Mouse (Mus musculus) stomach, embryonic 15.5 days (tissue): ENCODE data around the gene Mat2a. TPM values are rescaled to one million over a fixed set of nuclear protein-coding genes. Genes with fewer than 3 reads are reported as not detected.
"Not testable (repeated sequence)": the region's sequence is repeated elsewhere in the genome, so short reads cannot be mapped to it uniquely, and the experiment has no call there.

Source experiments
- ATAC-seq: fragments of 200-750 bp; cut with Nextera tagmentation; 2 replicates; pipeline ENCODE4 v1.8.0; 2017; ENCODE audit warnings: low read depth, moderate number of reproducible peaks, moderate TSS enrichment; ENCODE audit not compliant: insufficient read depth, low FRiP score
- H3K27ac ChIP-seq: fragments of 300-500 bp; sonication (generic); 2 replicates; pipeline ENCODE4 v1.5.1; 2015; ENCODE audit warnings: mild to moderate bottlenecking, inconsistent platforms
- H3K27me3 ChIP-seq: fragments of 300-500 bp; sonication (generic); replicated peaks from 2 replicates; pipeline ENCODE4 v1.6.1; 2015; ENCODE audit warnings: inconsistent platforms
- H3K36me3 ChIP-seq: fragments of 300-500 bp; sonication (generic); 2 replicates; pipeline ENCODE4 v1.6.1; 2015; ENCODE audit warnings: inconsistent platforms
- H3K4me1 ChIP-seq: fragments of 300-500 bp; sonication (generic); 2 replicates; pipeline ENCODE4 v1.6.1; 2015; ENCODE audit warnings: inconsistent platforms
- H3K4me2 ChIP-seq: fragments of 300-500 bp; sonication (generic); 2 replicates; pipeline ENCODE4 v1.6.1; 2015; ENCODE audit warnings: mild to moderate bottlenecking, inconsistent platforms
- H3K4me3 ChIP-seq: fragments of 300-500 bp; sonication (generic); replicated peaks from 2 replicates; pipeline ENCODE4 v1.5.1; 2015; ENCODE audit warnings: inconsistent platforms
- H3K9ac ChIP-seq: fragments of 300-500 bp; sonication (generic); 2 replicates; pipeline ENCODE4 v1.6.1; 2015; ENCODE audit warnings: inconsistent platforms
- H3K9me3 ChIP-seq: fragments of 300-500 bp; sonication (generic); 2 replicates; pipeline ENCODE4 v1.6.1; 2016; ENCODE audit warnings: inconsistent platforms
- WGBS: fragments of 180-500 bp; shearing (Covaris S2); methylation state at CpG from one replicate; pipeline ENCODE4 v1.1.7; 2015; 5-methylcytosine and 5-hydroxymethylcytosine counted together
- polyA plus RNA-seq: library from polyadenylated mRNA; unstranded; fragments of >200 nt; fragmentation: Nextera tagmentation; extraction: Ambion mirVana; gene quantifications from 2 replicates; pipeline ENCODE4 v1.2.1, GENCODE M21; 2015

Gene Mat2a
- polyA plus RNA-seq, 1 experiment from 2014 or later: 284 TPM

GRCm38 (mm10) chr6:72453578-72453977 lies 14.2 kb upstream of the Mat2a start:
- Histone ChIP-seq H3K4me3 (no peak overlapping the region), H3K27me3 (no peaks in the 10 kb centered on the region), H3K27ac (no peak overlapping the region), H3K9me3 (no peaks in the 10 kb centered on the region), H3K9ac (no peak overlapping the region), H3K4me2 (no peak overlapping the region), H3K4me1 (peaks cover 12% of the 10 kb centered on the region; the same call in 1 of the 2 replicates), H3K36me3 (no peaks in the 10 kb centered on the region)
- ATAC-seq: no peak
- 83% methylated on average over 3 of the region's 3 CpGs for WGBS

GRCm38 (mm10) chr6:72452329-72452728 lies 13.0 kb upstream of the Mat2a start:
- H3K9me3 ChIP-seq: no peaks in the 10 kb centered on the region
- H3K4me2 ChIP-seq: no peak overlapping the region
- no peak overlapping the region for H3K9ac ChIP-seq
- no peak overlapping the region for H3K4me3 ChIP-seq
- WGBS: 69% methylated on average over 2 of the region's 2 CpGs
- no peak overlapping the region for H3K27ac ChIP-seq
- no peaks in the 10 kb centered on the region for H3K27me3 ChIP-seq
- peaks cover 12% of the 10 kb centered on the region; the same call in 1 of the 2 replicates for H3K4me1 ChIP-seq
- ATAC-seq: no peak
- H3K36me3 ChIP-seq: no peaks in the 10 kb centered on the region

GRCm38 (mm10) chr6:72451778-72452177 lies 12.4 kb upstream of the Mat2a start:
- H3K36me3 ChIP-seq, ATAC-seq, H3K4me2 ChIP-seq, H3K27me3 ChIP-seq, H3K9me3 ChIP-seq, H3K27ac ChIP-seq, H3K4me3 ChIP-seq, H3K9ac ChIP-seq: not testable (repeated sequence)
- H3K4me1 ChIP-seq: peaks cover 12% of the 10 kb centered on the region; the same call in 1 of the 2 replicates
- 73% methylated on average over 2 of the region's 2 CpGs for WGBS

- Histone ChIP-seq H3K36me3 (no peaks in the 10 kb centered on the region), H3K9me3 (no peaks in the 10 kb centered on the region), H3K4me3 (no peak overlapping the region), H3K4me1 (no peaks in the 10 kb centered on the region), H3K9ac (no peak overlapping the region), H3K27me3 (no peaks in the 10 kb centered on the region), H3K27ac (no peak overlapping the region), H3K4me2 (no peak overlapping the region)
- 84% methylated on average over 2 of the region's 2 CpGs for WGBS
- no peak for ATAC-seq
These were observed 8.1 kb upstream of the Mat2a start for GRCm38 (mm10) chr6:72447487-72447886.

- H3K27ac ChIP-seq: no peak overlapping the region
- H3K9ac ChIP-seq: no peak overlapping the region
- H3K4me2 ChIP-seq: no peak overlapping the region
- H3K36me3 ChIP-seq: no peaks in the 10 kb centered on the region
- ATAC-seq: no peak
- H3K4me3 ChIP-seq: no peak overlapping the region
- H3K27me3 ChIP-seq: no peaks in the 10 kb centered on the region
- no peaks in the 10 kb centered on the region for H3K9me3 ChIP-seq
- H3K4me1 ChIP-seq: peaks cover 7% of the 10 kb centered on the region
These were observed 5.7 kb upstream of the Mat2a start for GRCm38 (mm10) chr6:72445011-72445410.

- Histone ChIP-seq H3K27me3 (no peaks in the 10 kb centered on the region), H3K4me3 (no peak overlapping the region), H3K27ac (no peak overlapping the region), H3K36me3 (no peaks in the 10 kb centered on the region), H3K9me3 (no peaks in the 10 kb centered on the region), H3K9ac (no peak overlapping the region), H3K4me1 (peaks cover 10% of the 10 kb centered on the region), H3K4me2 (no peak overlapping the region)
- ATAC-seq: no peak
- WGBS: 84% methylated on average over 1 of the region's 1 CpGs
These were observed 3.7 kb upstream of the Mat2a start for GRCm38 (mm10) chr6:72442921-72443604.

- no peak for ATAC-seq
- WGBS: 10% methylated on average over 17 of the region's 17 CpGs
These were observed 1.0 kb upstream of the Mat2a start for GRCm38 (mm10) chr6:72440186-72440990.

GRCm38 (mm10) chr6:72438862-72439354 lies 450 bp downstream of the Mat2a start:
- H3K9ac ChIP-seq: peak overlapping the region; percentile 100
- no peaks in the 10 kb centered on the region for H3K27me3 ChIP-seq
- peak overlapping the region; percentile 71 for H3K4me2 ChIP-seq
- peak; percentile 59 for ATAC-seq
- peak overlapping the region; percentile 99 for H3K4me3 ChIP-seq
- H3K9me3 ChIP-seq: no peaks in the 10 kb centered on the region
- H3K27ac ChIP-seq: peak overlapping the region; percentile 100
- under 1% methylated on average over 40 of the region's 57 CpGs for WGBS
- peaks cover 15% of the 10 kb centered on the region for H3K4me1 ChIP-seq
- H3K36me3 ChIP-seq: peaks cover 24% of the 10 kb centered on the region

More at GRCm38 (mm10) chr6:72440186-72440990, 1.0 kb upstream of the Mat2a start:
- Histone ChIP-seq H3K4me1 (peaks cover 15% of the 10 kb centered on the region), H3K27me3 (no peaks in the 10 kb centered on the region), H3K36me3 (peaks cover 16% of the 10 kb centered on the region), H3K9ac (peak overlapping the region; percentile 68), H3K27ac (peak overlapping the region; percentile 100), H3K4me3 (peak overlapping the region; percentile 99), H3K9me3 (no peaks in the 10 kb centered on the region), H3K4me2 (peak overlapping the region; percentile 83)

- peaks cover 30% of the 10 kb centered on the region for H3K36me3 ChIP-seq
- ATAC-seq: no peak
- no peak overlapping the region; the same call in none of the 2 replicates for H3K27ac ChIP-seq
- H3K4me2 ChIP-seq: peak overlapping the region; percentile 71
- H3K4me3 ChIP-seq: peak overlapping the region; percentile 99
- H3K9ac ChIP-seq: peak overlapping the region; percentile 100
- 2% methylated on average over 5 of the region's 5 CpGs for WGBS
- H3K4me1 ChIP-seq: peaks cover 15% of the 10 kb centered on the region
- H3K9me3 ChIP-seq: no peaks in the 10 kb centered on the region
- no peaks in the 10 kb centered on the region for H3K27me3 ChIP-seq
These were observed 1.1 kb downstream of the Mat2a start for GRCm38 (mm10) chr6:72438226-72438625.

GRCm38 (mm10) chr6:72432153-72432552 lies 7.2 kb downstream of the Mat2a start:
- Histone ChIP-seq H3K27me3 (no peaks in the 10 kb centered on the region), H3K36me3 (peaks cover 70% of the 10 kb centered on the region), H3K27ac (no peak overlapping the region), H3K9me3 (no peaks in the 10 kb centered on the region), H3K9ac (no peak overlapping the region), H3K4me3 (no peak overlapping the region), H3K4me2 (no peak overlapping the region), H3K4me1 (0 out of 2 replicates have a peak, but pooled peaks cover under 1% of the 10 kb centered on the region)
- WGBS: 89% methylated on average over 2 of the region's 2 CpGs
- no peak for ATAC-seq

- Histone ChIP-seq H3K9me3 (no peaks in the 10 kb centered on the region), H3K4me2 (no peak overlapping the region), H3K27me3 (no peaks in the 10 kb centered on the region), H3K4me3 (no peak overlapping the region), H3K9ac (no peak overlapping the region), H3K36me3 (peaks cover 62% of the 10 kb centered on the region), H3K27ac (no peak overlapping the region), H3K4me1 (no peaks in the 10 kb centered on the region)
- 42% methylated on average over 5 of the region's 5 CpGs for WGBS
- peak; percentile 25; the same call in 1 of the 2 replicates for ATAC-seq
These were observed 8.1 kb downstream of the Mat2a start for GRCm38 (mm10) chr6:72430989-72431921.
